Mouse (Mus musculus) gastrocnemius, adult 8-10 months (tissue): ENCODE measurements around the gene 9630041A04Rik. TPM values are rescaled to one million over a fixed set of nuclear protein-coding genes. Genes with fewer than 3 reads are reported as not detected.
A peak's percentile ranks its signal among the peaks of the same experiment; 100 is the strongest.

ENCODE experiments used
- DNase-seq, 2 experiments: peaks; one replicate each; pipeline ENCODE4 v3.0.0; 2022; ENCODE audit warnings: low spot score in 2 of 2
- total RNA-seq, 4 experiments: library from RNA; stranded (reverse); gene quantifications; 2 replicates each; pipeline ENCODE4 v1.2.4; 2022

9630041A04Rik gene
- total RNA-seq, 4 experiments from 2014 or later, result not detected

GRCm38 (mm10) chr9:101918771-101919170 lies 57.1 kb downstream of the 9630041A04Rik start:
- peak in 1 of 2 experiments; percentile 1 for DNase-seq

GRCm38 (mm10) chr9:101919324-101919723 lies 57.7 kb downstream of the 9630041A04Rik start:
- DNase-seq, result no peak

- no peak for DNase-seq
Measured at GRCm38 (mm10) chr9:101922846-101923245, 61.2 kb downstream of the 9630041A04Rik start.

GRCm38 (mm10) chr9:101924829-101925228 lies 63.2 kb downstream of the 9630041A04Rik start:
- DNase-seq, result no peak

- DNase-seq, result no peak
Measured at GRCm38 (mm10) chr9:101933946-101934573, 72.4 kb downstream of the 9630041A04Rik start.

- no peak for DNase-seq
Measured at GRCm38 (mm10) chr9:101934887-101935286, 73.2 kb downstream of the 9630041A04Rik start.

GRCm38 (mm10) chr9:101938066-101938465 lies 76.4 kb downstream of the 9630041A04Rik start:
- DNase-seq, result no peak

- no peak for DNase-seq
Measured at GRCm38 (mm10) chr9:101939006-101939405, 77.4 kb downstream of the 9630041A04Rik start.

GRCm38 (mm10) chr9:101940182-101940581 lies 78.5 kb downstream of the 9630041A04Rik start:
- no peak for DNase-seq

- DNase-seq, result no peak
Measured at GRCm38 (mm10) chr9:101942058-101942669, 80.5 kb downstream of the 9630041A04Rik start.

GRCm38 (mm10) chr9:101945326-101945725 lies 83.7 kb downstream of the 9630041A04Rik start:
- no peak for DNase-seq

GRCm38 (mm10) chr9:101945814-101946213 lies 84.2 kb downstream of the 9630041A04Rik start:
- DNase-seq, result no peak

- no peak for DNase-seq
Measured at GRCm38 (mm10) chr9:101950101-101950500, 88.5 kb downstream of the 9630041A04Rik start.

GRCm38 (mm10) chr9:101954529-101954928 lies 92.9 kb downstream of the 9630041A04Rik start:
- DNase-seq, result peak; percentile 54 to 65

- DNase-seq, result no peak
Measured at GRCm38 (mm10) chr9:101956228-101956627, 94.6 kb downstream of the 9630041A04Rik start.

- DNase-seq, result peak in 1 of 2 experiments; percentile 15
Measured at GRCm38 (mm10) chr9:101971806-101972205, 110.2 kb downstream of the 9630041A04Rik start.

GRCm38 (mm10) chr9:101972314-101972713 lies 110.7 kb downstream of the 9630041A04Rik start:
- DNase-seq, result no peak

GRCm38 (mm10) chr9:101976884-101977465 lies 115.3 kb downstream of the 9630041A04Rik start:
- no peak for DNase-seq

- no peak for DNase-seq
Measured at GRCm38 (mm10) chr9:101981161-101981560, 119.5 kb downstream of the 9630041A04Rik start.

GRCm38 (mm10) chr9:101982378-101982777 lies 120.7 kb downstream of the 9630041A04Rik start:
- no peak for DNase-seq

GRCm38 (mm10) chr9:101986910-101987309 lies 125.3 kb downstream of the 9630041A04Rik start:
- DNase-seq, result no peak

GRCm38 (mm10) chr9:101990032-101990431 lies 128.4 kb downstream of the 9630041A04Rik start:
- DNase-seq, result no peak

- DNase-seq, result no peak
Measured at GRCm38 (mm10) chr9:101990836-101991235, 129.2 kb downstream of the 9630041A04Rik start.
